Mouse (Mus musculus) limb, embryonic 13.5 days (tissue): ENCODE measurements around the gene Fam161b. TPM values are rescaled to one million over a fixed set of nuclear protein-coding genes. Genes with fewer than 3 reads are reported as not detected.
A peak's percentile ranks its signal among the peaks of the same experiment; 100 is the strongest.
"Not testable (repeated sequence)": the region's sequence is repeated elsewhere in the genome, so short reads cannot be mapped to it uniquely, and the experiment has no call there.

ENCODE experiments used
- ATAC-seq: fragments of 200-750 bp; cut with Nextera tagmentation; 2 replicates; pipeline ENCODE4 v1.8.0; 2017; ENCODE audit warnings: low read depth, moderate number of reproducible peaks, moderate TSS enrichment; ENCODE audit not compliant: low FRiP score
- H3K27ac ChIP-seq: fragments of 300-500 bp; sonication (generic); 2 replicates; pipeline ENCODE4 v1.5.1; 2015; ENCODE audit warnings: inconsistent platforms, mild to moderate bottlenecking, moderate library complexity
- H3K27me3 ChIP-seq: fragments of 300-500 bp; sonication (generic); 2 replicates; pipeline ENCODE4 v1.6.1; 2015; ENCODE audit warnings: mild to moderate bottlenecking, inconsistent platforms
- H3K36me3 ChIP-seq: fragments of 300-500 bp; sonication (generic); 2 replicates; pipeline ENCODE4 v1.6.1; 2015; ENCODE audit warnings: inconsistent platforms, mild to moderate bottlenecking, moderate library complexity
- H3K4me1 ChIP-seq: fragments of 300-500 bp; sonication (generic); 2 replicates; pipeline ENCODE4 v1.6.1; 2015; ENCODE audit warnings: inconsistent platforms
- H3K4me2 ChIP-seq: fragments of 300-500 bp; sonication (generic); replicated peaks from 2 replicates; pipeline ENCODE4 v1.6.1; 2015; ENCODE audit warnings: inconsistent platforms, mild to moderate bottlenecking, moderate library complexity
- H3K4me3 ChIP-seq: fragments of 300-500 bp; sonication (generic); 2 replicates; pipeline ENCODE4 v1.5.1; 2015; ENCODE audit warnings: moderate library complexity, mild to moderate bottlenecking, inconsistent platforms
- H3K9ac ChIP-seq: fragments of 300-500 bp; sonication (generic); 2 replicates; pipeline ENCODE4 v1.6.1; 2015; ENCODE audit warnings: mild to moderate bottlenecking, inconsistent platforms
- H3K9me3 ChIP-seq: fragments of 300-500 bp; sonication (generic); 2 replicates; pipeline ENCODE4 v1.6.1; 2016; ENCODE audit warnings: inconsistent platforms
- WGBS: fragments of 180-500 bp; shearing (Covaris S2); methylation state at CpG from one replicate; pipeline ENCODE4 v1.1.7; 2015; 5-methylcytosine and 5-hydroxymethylcytosine counted together
- polyA plus RNA-seq: library from polyadenylated mRNA; unstranded; fragments of >200 nt; fragmentation: Nextera tagmentation; extraction: Ambion mirVana; gene quantifications from 2 replicates; pipeline ENCODE4 v1.2.1, GENCODE M21; 2015

Fam161b gene
- polyA plus RNA-seq, 1 experiment from 2014 or later: 3.8 TPM

GRCm38 (mm10) chr12:84366971-84367370 is 5.3 kb upstream of the Fam161b start:
- no peak for ATAC-seq
- H3K36me3 ChIP-seq: peaks cover 50% of the 10 kb centered on the region
- no peak overlapping the region for H3K4me3 ChIP-seq
- peaks cover 14% of the 10 kb centered on the region for H3K4me1 ChIP-seq
- H3K27ac ChIP-seq: no peak overlapping the region
- H3K4me2 ChIP-seq: no peak overlapping the region
- H3K27me3 ChIP-seq: no peaks in the 10 kb centered on the region
- H3K9me3 ChIP-seq: no peaks in the 10 kb centered on the region
- no peak overlapping the region for H3K9ac ChIP-seq
- 62% methylated on average over 9 of the region's 9 CpGs for WGBS

GRCm38 (mm10) chr12:84365137-84365536 is 3.5 kb upstream of the Fam161b start:
- no peak for ATAC-seq
- 92% methylated on average over 6 of the region's 6 CpGs for WGBS

GRCm38 (mm10) chr12:84364291-84364690 is 2.7 kb upstream of the Fam161b start:
- ATAC-seq: no peak
- Histone ChIP-seq H3K4me3 (no peak overlapping the region), H3K9me3 (no peaks in the 10 kb centered on the region), H3K9ac (no peak overlapping the region), H3K27ac (no peak overlapping the region), H3K36me3 (peaks cover 24% of the 10 kb centered on the region), H3K4me2 (no peak overlapping the region), H3K27me3 (no peaks in the 10 kb centered on the region), H3K4me1 (peaks cover 21% of the 10 kb centered on the region)
- 78% methylated on average over 9 of the region's 9 CpGs for WGBS

More at GRCm38 (mm10) chr12:84365137-84365536, 3.5 kb upstream of the Fam161b start:
- Histone ChIP-seq H3K36me3 (peaks cover 32% of the 10 kb centered on the region), H3K4me2 (no peak overlapping the region), H3K27ac (no peak overlapping the region), H3K27me3 (no peaks in the 10 kb centered on the region), H3K9me3 (no peaks in the 10 kb centered on the region), H3K9ac (no peak overlapping the region), H3K4me3 (no peak overlapping the region), H3K4me1 (peaks cover 21% of the 10 kb centered on the region)

GRCm38 (mm10) chr12:84362872-84363271 is 1.2 kb upstream of the Fam161b start:
- H3K27me3 ChIP-seq: no peaks in the 10 kb centered on the region
- H3K9me3 ChIP-seq: no peaks in the 10 kb centered on the region
- 56% methylated on average over 2 of the region's 2 CpGs for WGBS
- no peak overlapping the region for H3K27ac ChIP-seq
- no peak for ATAC-seq
- peaks cover 21% of the 10 kb centered on the region for H3K4me1 ChIP-seq
- H3K9ac ChIP-seq: peak overlapping the region; percentile 89
- peaks cover 10% of the 10 kb centered on the region for H3K36me3 ChIP-seq
- peak overlapping the region; percentile 83 for H3K4me2 ChIP-seq
- peak overlapping the region; percentile 98 for H3K4me3 ChIP-seq

- not testable (repeated sequence) for ATAC-seq, H3K4me3 ChIP-seq, H3K4me2 ChIP-seq, H3K27me3 ChIP-seq, H3K9me3 ChIP-seq, H3K27ac ChIP-seq, H3K9ac ChIP-seq
- Histone ChIP-seq H3K4me1 (peaks cover 19% of the 10 kb centered on the region), H3K36me3 (peaks cover 15% of the 10 kb centered on the region)
- WGBS: 81% methylated on average over 2 of the region's 2 CpGs
Observed at GRCm38 (mm10) chr12:84358699-84359098, 2.9 kb downstream of the Fam161b start.

GRCm38 (mm10) chr12:84347192-84347591 is 14.4 kb downstream of the Fam161b start:
- H3K9ac ChIP-seq: no peak overlapping the region
- no peak for ATAC-seq
- H3K9me3 ChIP-seq: no peaks in the 10 kb centered on the region
- H3K27ac ChIP-seq: no peak overlapping the region
- H3K4me3 ChIP-seq: no peak overlapping the region
- H3K36me3 ChIP-seq: peaks cover 55% of the 10 kb centered on the region
- WGBS: 52% methylated on average over 2 of the region's 2 CpGs
- H3K4me1 ChIP-seq: no peaks in the 10 kb centered on the region
- H3K27me3 ChIP-seq: no peaks in the 10 kb centered on the region
- no peak overlapping the region for H3K4me2 ChIP-seq

GRCm38 (mm10) chr12:84336963-84337625 is 24.5 kb downstream of the Fam161b start:
- Histone ChIP-seq H3K27me3 (no peaks in the 10 kb centered on the region), H3K4me2 (no peak overlapping the region), H3K4me1 (no peaks in the 10 kb centered on the region), H3K9me3 (no peaks in the 10 kb centered on the region), H3K9ac (no peak overlapping the region), H3K36me3 (peaks cover 88% of the 10 kb centered on the region), H3K27ac (no peak overlapping the region), H3K4me3 (no peak overlapping the region)
- WGBS: 91% methylated on average over 11 of the region's 11 CpGs
- no peak for ATAC-seq

- ATAC-seq: no peak
- Histone ChIP-seq H3K27me3 (no peaks in the 10 kb centered on the region), H3K4me1 (no peaks in the 10 kb centered on the region), H3K27ac (no peak overlapping the region), H3K4me3 (no peak overlapping the region), H3K9ac (no peak overlapping the region), H3K9me3 (no peaks in the 10 kb centered on the region), H3K36me3 (peaks cover 70% of the 10 kb centered on the region), H3K4me2 (no peak overlapping the region)
- 77% methylated on average over 4 of the region's 4 CpGs for WGBS
Observed at GRCm38 (mm10) chr12:84327111-84327512, 34.5 kb downstream of the Fam161b start.

GRCm38 (mm10) chr12:84316721-84317621 is 44.7 kb downstream of the Fam161b start, which contains the start of gene Zfp410:
Zfp410 (plus strand) TSS chr12:84316852.
- Histone ChIP-seq H3K4me3 (peak within 1 kb of the TSS; percentile 99), H3K27me3 (no peaks in the 10 kb centered on the region), H3K9me3 (no peaks in the 10 kb centered on the region), H3K27ac (peak within 1 kb of the TSS; percentile 97), H3K36me3 (no peaks in the 10 kb centered on the region), H3K4me1 (peaks cover 28% of the 10 kb centered on the region), H3K9ac (peak within 1 kb of the TSS; percentile 98), H3K4me2 (peak within 1 kb of the TSS; percentile 87)
- ATAC-seq: peak; percentile 94
- 0% methylated on average over 71 of the region's 77 CpGs for WGBS

- no peaks in the 10 kb centered on the region for H3K36me3 ChIP-seq
- H3K27ac ChIP-seq: peak overlapping the region; percentile 97; the same call in 1 of the 2 replicates
- peaks cover 28% of the 10 kb centered on the region for H3K4me1 ChIP-seq
- H3K27me3 ChIP-seq: no peaks in the 10 kb centered on the region
- ATAC-seq: no peak
- H3K4me2 ChIP-seq: peak overlapping the region; percentile 87
- H3K4me3 ChIP-seq: peak overlapping the region; percentile 99
- no peaks in the 10 kb centered on the region for H3K9me3 ChIP-seq
- peak overlapping the region; percentile 98 for H3K9ac ChIP-seq
- 43% methylated on average over 7 of the region's 7 CpGs for WGBS
Observed at GRCm38 (mm10) chr12:84316006-84316405, 45.6 kb downstream of the Fam161b start.

- Histone ChIP-seq H3K9ac (no peak overlapping the region), H3K27me3 (no peaks in the 10 kb centered on the region), H3K9me3 (no peaks in the 10 kb centered on the region), H3K4me3 (no peak overlapping the region), H3K4me2 (no peak overlapping the region), H3K36me3 (no peaks in the 10 kb centered on the region), H3K4me1 (peaks cover 5% of the 10 kb centered on the region), H3K27ac (no peak overlapping the region)
- no peak for ATAC-seq
- WGBS: 83% methylated on average over 4 of the region's 5 CpGs
Observed at GRCm38 (mm10) chr12:84311306-84311705, 50.3 kb downstream of the Fam161b start.

GRCm38 (mm10) chr12:84304554-84304953 is 57.1 kb downstream of the Fam161b start:
- 81% methylated on average over 1 of the region's 1 CpGs for WGBS
- Histone ChIP-seq H3K4me3 (no peak overlapping the region), H3K27me3 (no peaks in the 10 kb centered on the region), H3K9me3 (no peaks in the 10 kb centered on the region), H3K9ac (no peak overlapping the region), H3K4me1 (no peaks in the 10 kb centered on the region), H3K36me3 (no peaks in the 10 kb centered on the region; the same call in 1 of the 2 replicates), H3K4me2 (no peak overlapping the region), H3K27ac (no peak overlapping the region)
- ATAC-seq: no peak
